Mouse (Mus musculus): Measurements from ENCODE around the gene 4931406C07Rik.
"Not testable (repeated sequence)": the region's sequence is repeated elsewhere in the genome, so short reads cannot be mapped to it uniquely, and the experiment has no call there.

Gene 4931406C07Rik

GRCm38 (mm10) chr9:15306398-15307119 is at the start of gene 4931406C07Rik:
4931406C07Rik (minus strand) TSS chr9:15306448.
- no peak for DNase-seq (ENCODE audit: extremely low spot score)

GRCm38 (mm10) chr9:15349925-15350324 is 43.7 kb upstream of the 4931406C07Rik start:
- no peak for DNase-seq (ENCODE audit: extremely low spot score)

DNA sequence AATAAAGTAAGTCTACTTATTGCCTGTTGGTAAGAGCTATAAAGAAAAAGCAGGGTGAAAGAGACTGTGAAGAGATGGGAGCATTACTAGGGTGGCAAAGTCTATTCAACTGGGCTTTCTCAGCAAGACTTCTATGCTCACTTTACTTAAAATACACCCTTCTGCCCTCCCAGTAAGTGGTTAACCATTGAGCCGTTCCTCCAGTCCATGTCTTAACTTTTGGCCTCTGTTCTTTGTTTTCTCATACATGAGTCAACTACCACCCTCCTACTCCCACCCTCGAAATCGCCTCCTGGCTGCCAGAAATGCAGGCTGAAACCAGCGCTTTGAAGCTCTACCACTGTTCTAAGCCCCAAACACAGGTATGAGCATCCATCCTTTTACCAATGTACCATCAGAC is 31.5 kb upstream of the 4931406C07Rik start:
- DNase-seq (ENCODE audit: extremely low spot score), result no peak

DNA sequence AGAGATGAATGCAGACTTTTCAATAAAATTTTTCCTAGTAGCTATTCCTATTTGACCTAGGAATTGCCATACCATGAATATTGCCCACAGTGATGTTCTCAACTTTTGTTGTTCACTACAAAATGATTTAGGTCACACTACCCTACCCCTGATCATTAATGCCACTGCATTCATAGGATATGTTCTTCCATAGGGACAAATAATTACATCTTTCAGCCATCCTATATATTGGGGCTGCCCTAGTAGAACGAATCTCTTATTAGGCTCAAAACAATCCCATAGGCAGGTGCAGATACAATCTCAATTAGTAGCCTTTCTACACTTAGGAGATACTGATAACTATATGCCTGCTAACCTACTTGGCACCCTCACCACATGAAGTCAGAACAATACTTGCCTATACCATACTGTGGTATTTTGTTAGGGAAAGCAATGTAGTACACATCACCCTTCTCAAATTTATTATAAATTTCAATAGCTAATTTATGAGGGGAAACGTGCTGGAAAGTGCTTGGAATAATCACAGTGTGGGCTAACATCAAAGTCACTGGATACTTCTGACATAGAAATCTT is 12.0 kb upstream of the 4931406C07Rik start:
- no peak for DNase-seq (ENCODE audit: extremely low spot score)

DNA sequence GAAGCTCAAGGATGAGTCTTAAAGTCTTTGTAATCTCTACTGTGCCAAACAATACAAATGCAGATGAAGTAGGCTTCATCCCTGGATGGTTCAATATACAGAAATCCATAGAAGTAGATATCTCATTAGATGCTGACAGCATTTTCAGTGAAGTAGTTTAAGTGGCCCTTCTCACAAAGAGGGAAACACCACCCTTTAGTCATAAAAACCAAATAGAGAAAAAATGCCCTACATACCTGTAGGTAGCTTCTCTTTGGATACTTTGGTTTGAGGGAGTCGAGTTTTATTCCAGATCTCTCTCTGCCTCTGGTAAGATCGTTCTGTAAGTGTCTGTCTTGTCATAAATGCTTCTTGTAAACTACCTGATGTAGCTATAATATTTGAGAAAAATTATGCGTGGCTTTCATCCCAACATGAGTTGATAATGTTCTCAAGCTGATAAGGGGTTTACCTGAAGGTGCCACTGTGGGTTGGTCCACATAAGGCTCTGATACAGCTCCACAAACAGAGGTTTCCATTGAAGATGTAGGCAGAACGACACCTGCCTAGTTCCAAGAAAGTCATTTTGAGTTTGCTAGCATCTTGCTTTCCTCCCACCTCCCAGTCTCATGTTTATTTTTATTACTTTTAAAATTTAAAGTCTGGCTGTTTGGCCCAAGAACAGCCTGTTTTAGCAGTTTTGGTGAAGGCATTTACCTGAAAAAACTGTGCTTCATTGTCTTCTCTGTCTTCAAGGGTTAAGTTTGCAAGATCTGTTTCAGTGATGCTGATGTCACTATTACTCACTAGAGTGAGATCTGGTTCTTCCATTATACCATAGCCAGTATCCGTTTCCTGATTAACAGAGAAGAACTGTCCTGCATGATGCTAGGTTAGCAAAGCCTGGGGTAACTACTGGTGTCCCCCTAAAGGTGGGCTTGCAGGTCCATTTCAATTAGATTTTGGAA is 11.2 kb upstream of the 4931406C07Rik start:
- DNase-seq (ENCODE audit: extremely low spot score), result no peak

DNA sequence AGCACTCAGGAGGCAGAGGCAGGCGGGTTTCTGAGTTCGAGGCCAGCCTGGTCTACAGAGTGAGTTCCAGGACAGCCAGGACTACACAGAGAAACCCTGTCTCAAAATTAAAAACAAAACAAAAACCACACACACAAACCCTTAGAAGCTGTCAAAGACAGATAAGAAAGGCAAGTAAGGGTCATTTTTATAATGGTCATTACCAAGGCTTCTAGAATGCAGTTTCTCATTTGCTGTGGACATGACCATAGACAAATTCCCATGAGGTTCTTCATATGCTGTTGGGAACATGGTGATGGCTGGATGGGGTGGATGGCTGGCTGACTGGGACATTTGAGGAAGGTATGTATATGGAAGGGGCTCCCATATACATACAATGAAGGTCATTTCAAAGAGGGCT is 10.0 kb upstream of the 4931406C07Rik start:
- not testable (repeated sequence) for DNase-seq (ENCODE audit: extremely low spot score)

GRCm38 (mm10) chr9:15314619-15315018 is 8.4 kb upstream of the 4931406C07Rik start:
- no peak for DNase-seq (ENCODE audit: extremely low spot score)

DNA sequence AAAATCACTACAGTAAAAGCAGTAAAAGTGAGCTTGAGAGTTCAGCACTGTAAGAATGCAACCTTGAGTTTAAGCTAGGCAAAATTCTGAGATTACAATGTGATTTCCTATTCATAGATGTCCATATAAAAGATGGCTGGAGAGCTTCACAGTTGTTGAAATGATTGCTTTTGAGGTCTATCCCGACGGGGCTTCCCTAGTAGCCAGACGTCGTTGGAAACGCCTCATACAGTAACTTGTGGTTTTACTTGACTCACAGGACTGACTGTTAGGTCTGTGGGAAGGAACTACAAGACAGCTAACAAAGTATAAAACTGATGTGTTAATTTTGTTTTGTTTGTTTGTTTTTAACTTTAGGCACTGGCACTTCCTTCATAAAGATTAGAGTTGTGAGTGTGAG is 7.4 kb upstream of the 4931406C07Rik start:
- DNase-seq (ENCODE audit: extremely low spot score), result no peak

- DNase-seq (ENCODE audit: extremely low spot score), result no peak
Measured at GRCm38 (mm10) chr9:15312054-15312735, 5.9 kb upstream of the 4931406C07Rik start.

GRCm38 (mm10) chr9:15310179-15310578 is 3.9 kb upstream of the 4931406C07Rik start:
- no peak for DNase-seq (ENCODE audit: extremely low spot score)

- DNase-seq (ENCODE audit: extremely low spot score), result no peak
Measured at GRCm38 (mm10) chr9:15309425-15309824, 3.2 kb upstream of the 4931406C07Rik start.

DNA sequence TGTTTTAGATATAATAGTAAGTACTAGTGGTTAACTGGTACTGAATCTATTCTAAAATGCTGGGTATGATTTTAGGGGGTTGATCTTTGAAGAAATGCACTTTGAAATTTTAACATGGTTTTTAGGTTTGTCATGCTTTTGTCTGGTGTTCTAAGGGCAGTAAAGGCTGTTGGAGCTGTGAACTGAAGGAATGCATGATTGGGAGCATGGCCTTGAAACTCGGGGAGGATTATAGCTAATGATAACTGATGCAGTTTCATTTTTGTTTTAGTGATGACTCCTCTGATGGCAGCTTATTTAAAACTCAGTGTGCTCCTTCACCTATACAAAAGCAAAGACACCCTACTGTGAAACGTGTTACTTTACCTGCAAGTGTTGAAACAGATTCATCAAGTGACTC is 2.0 kb upstream of the 4931406C07Rik start:
- no peak for DNase-seq (ENCODE audit: extremely low spot score)

DNA sequence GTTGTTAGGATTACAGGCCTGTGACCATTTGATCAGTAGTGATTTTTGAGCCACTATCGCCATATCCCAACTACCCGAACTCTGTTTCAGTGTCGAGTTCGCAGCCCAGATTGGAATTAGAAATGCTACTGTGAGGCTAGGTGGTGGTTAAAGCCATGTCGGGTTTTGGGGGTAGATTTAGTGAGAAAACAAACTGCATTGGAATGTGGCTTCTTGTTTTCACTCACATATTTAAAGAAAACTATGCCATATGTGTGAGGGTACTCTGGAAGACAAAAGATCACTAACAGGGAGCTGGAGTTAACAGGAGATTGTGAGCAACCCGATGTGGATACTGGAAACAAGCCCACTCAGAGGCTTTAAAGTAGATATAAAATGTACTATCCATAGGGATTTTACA is 1.0 kb upstream of the 4931406C07Rik start:
- DNase-seq (ENCODE audit: extremely low spot score), result no peak

- DNase-seq (ENCODE audit: extremely low spot score), result peak; percentile 98
Measured at GRCm38 (mm10) chr9:15305503-15306397, 498 bp downstream of the 4931406C07Rik start, which contains the start of gene Taf1d. Taf1d (plus strand) TSS chr9:15306214.

DNA sequence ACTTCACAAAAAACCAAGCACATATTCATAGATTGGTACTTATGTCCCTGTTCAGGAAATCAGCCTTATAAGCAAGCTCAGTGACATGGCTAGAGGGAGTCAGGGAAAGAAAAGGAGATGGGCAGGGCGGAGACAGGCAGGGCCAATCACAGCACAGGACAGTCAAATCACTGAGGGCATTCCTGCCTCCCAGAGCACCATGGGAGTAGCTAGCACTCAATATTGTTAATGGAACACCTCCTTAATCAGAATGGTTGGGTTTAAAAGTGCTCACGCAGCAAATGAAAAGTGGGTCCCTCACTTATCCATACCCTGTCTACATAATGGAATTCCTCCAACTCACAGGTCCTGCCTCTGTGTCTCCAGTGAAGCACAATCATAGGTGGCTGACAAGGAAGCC is 3.4 kb downstream of the 4931406C07Rik start:
- no peak for DNase-seq (ENCODE audit: extremely low spot score)

- DNase-seq (ENCODE audit: extremely low spot score), result not testable (repeated sequence)
Measured at GRCm38 (mm10) chr9:15302006-15302405, 4.2 kb downstream of the 4931406C07Rik start.

DNA sequence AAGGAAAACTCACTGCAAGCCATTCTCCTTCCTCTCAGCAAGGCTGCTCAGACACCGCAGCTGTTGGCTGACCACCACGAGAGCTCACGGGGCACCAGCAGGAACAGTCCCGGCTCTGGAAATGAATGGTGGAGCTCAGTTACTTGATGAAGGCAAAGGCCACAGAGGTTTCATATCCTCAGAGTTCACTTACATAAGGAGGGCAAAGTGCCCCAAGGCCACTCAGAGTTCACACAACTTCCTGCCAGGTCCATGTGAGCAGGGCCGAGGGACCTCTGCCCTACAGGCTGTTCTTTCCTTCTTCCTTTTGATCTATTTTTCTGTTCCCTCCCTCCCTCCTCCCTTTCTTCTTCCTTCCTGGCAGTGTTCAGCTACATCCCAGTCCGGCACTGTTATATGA is 4.8 kb downstream of the 4931406C07Rik start:
- no peak for DNase-seq (ENCODE audit: extremely low spot score)

GRCm38 (mm10) chr9:15300056-15300455 is 6.2 kb downstream of the 4931406C07Rik start:
- DNase-seq (ENCODE audit: extremely low spot score), result no peak

DNA sequence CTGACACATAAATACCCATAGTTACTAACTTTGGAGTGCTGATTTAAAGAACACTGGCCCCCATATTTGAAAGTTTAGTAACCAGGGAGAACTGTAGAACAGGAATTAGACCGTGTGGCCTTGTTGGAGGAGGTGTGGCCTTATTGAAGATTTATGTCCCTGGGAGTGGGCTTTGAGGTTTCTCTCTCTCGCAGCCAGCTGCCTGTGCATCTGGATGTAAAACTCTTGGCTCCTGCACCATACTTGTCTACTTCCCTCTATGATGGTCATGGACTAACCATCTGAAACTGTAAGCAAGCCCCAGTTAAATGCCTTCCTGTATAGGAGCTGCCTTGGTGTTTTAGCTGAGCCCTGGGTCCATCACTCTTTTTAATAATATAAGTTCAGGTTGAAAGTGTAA is 7.8 kb downstream of the 4931406C07Rik start:
- no peak for DNase-seq (ENCODE audit: extremely low spot score)

DNA sequence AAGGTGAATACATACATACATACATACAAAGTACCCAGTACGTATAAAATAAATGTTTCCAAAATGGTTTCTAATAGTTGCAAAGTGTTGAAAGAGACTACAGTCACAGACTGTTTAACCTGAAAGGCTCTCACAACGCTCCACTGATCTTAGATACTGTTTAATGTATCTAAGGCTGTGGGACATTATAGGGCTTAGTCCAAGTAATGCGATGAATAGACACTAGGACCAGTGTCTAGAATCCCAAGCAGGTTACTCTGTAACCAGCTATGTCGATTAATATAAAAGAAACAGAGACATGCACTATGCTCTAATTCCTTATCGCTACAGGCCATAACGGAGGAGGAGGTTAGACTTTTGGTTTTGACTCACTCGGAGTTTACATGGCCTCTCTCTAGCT is 9.1 kb downstream of the 4931406C07Rik start:
- no peak for DNase-seq (ENCODE audit: extremely low spot score)

DNA sequence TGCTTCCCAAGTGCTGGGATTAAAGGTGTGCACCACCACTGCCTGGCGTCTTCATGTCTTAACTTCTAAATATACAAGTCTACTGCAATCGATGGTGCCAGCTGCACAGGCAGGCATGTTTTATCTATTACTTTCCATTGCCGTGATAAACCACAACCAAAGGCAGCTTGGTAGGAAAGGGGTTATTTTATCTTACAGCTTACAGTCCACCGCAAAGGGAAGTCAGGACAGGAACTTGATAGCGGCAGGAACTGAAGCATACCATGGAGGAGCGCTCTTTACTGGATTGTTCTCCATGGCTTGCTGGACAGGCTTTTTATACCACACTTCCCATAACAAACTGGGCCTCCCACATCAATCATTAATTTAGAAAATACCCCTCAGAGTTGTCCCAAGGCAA is 17.0 kb downstream of the 4931406C07Rik start:
- DNase-seq (ENCODE audit: extremely low spot score), result no peak
